Mouse (Mus musculus) layer of hippocampus, adult 2 months (tissue): ENCODE measurements at regions not wholly inside any gene's neighbourhood (a gene's known extent, or its start where the extent isn't known, plus 50 kb on each side); places are given as distances from the start of the nearest gene placed in this dataset.
"Not testable (repeated sequence)": the region's sequence is repeated elsewhere in the genome, so short reads cannot be mapped to it uniquely, and the experiment has no call there.

ENCODE experiments used
- DNase-seq, 2 experiments: peaks; one replicate each; pipeline ENCODE4 v3.0.0; 2022; ENCODE audit warnings: low spot score in 2 of 2
- H3K27ac ChIP-seq: fragments of 200-600 bp; 2 replicates; pipeline ENCODE4 v1.8.1; 2022
- H3K4me3 ChIP-seq: fragments of 200-600 bp; 2 replicates; pipeline ENCODE4 v1.8.1; 2022; ENCODE audit warnings: mild to moderate bottlenecking
- CTCF ChIP-seq: fragments of 200-600 bp; conservative IDR thresholded peaks from 2 replicates; pipeline ENCODE4 v1.8.1; 2022; ENCODE audit warnings: antibody characterized with exemption, mild to moderate bottlenecking, moderate library complexity

DNA sequence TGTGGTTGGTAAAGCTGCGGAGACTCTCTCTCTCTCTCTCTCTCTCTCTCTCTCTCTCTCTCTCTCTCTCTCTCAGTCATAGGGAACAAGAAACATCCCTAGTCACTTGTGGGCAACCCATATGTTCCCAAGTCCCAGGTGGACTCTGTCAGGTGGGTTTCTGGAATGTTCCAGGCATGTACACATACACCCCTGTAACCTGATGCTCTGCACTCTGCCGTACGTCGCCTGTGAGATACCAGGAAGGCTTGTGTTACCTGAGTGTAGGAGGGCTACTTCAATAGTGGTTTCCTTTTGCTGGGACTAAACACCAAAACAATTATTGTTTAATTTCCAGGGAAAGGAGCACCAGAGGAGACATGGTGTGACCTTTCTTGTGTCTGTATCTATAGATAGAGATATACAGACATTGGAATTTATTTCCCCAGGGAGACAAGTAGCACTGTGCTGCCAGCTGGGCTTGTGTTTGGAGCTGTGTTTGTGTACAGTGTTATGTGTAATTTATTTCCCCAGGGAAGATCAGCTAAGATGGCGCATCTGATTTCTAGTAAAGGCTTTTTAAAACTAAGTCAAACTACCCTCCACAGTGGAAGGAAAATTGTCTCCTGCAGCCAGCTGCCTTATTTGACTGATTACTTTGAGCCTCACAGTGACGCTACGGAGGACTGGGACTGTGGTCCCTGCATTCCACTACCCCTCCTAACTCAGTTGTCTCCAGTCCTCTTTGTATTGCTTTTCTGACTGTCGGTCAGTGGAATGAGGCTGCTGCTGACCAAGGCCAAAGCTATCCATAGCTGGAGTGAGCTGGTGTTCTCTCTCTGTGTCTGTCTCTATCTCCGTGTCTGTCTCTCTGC lies 454.4 kb upstream of the Fam160b2 start:
- Histone ChIP-seq H3K4me3 (no peak overlapping the region), H3K27ac (no peak overlapping the region)
- no peak for DNase-seq
- no peak for TF ChIP-seq CTCF

DNA sequence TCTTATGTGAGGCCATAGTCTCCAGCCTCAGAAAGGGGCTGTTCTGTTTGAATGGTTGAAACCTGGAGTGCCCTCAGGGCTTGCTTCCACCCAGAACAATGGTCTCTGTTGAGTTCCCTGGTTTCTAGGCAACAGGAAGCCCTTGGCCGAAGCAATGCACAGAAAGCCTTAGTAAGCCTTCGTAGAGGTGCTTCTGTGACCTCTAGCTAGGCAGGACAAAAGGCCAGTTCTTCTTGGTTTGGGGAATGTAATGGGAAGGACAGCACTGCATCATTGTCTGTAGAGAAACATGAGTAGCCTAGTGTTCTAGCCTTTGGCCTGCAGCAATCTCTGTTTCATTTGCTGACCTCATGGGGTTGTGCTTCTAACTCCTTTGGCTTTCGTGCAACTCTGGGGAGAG lies 447.5 kb upstream of the Fam160b2 start:
- Histone ChIP-seq H3K4me3 (no peak overlapping the region), H3K27ac (peak overlapping the region; percentile 32; the same call in 1 of the 2 replicates)
- DNase-seq = peak in 1 of 2 experiments; percentile 37
- no peak for TF ChIP-seq CTCF

- not testable (repeated sequence) for H3K27ac ChIP-seq, DNase-seq, H3K4me3 ChIP-seq
Observed at GRCm38 (mm10) chr14:71043879-71044770, 444.5 kb upstream of the Fam160b2 start.

GRCm38 (mm10) chr14:71036620-71037019 lies 437.0 kb upstream of the Fam160b2 start:
- TF ChIP-seq CTCF = no peak
- DNase-seq = no peak
- H3K4me3 ChIP-seq = no peak overlapping the region

GRCm38 (mm10) chr14:71033586-71033985 lies 434.0 kb upstream of the Fam160b2 start:
- no peak overlapping the region for H3K4me3 ChIP-seq
- TF ChIP-seq CTCF = no peak
- no peak overlapping the region for H3K27ac ChIP-seq
- no peak for DNase-seq

More at GRCm38 (mm10) chr14:71036620-71037019, 437.0 kb upstream of the Fam160b2 start:
- H3K27ac ChIP-seq = no peak overlapping the region

- DNase-seq = no peak
- Histone ChIP-seq H3K4me3 (no peak overlapping the region), H3K27ac (no peak overlapping the region)
- TF ChIP-seq CTCF = no peak
Observed at GRCm38 (mm10) chr14:71030164-71030880, 430.7 kb upstream of the Fam160b2 start.
